In the genomic region with DNA sequence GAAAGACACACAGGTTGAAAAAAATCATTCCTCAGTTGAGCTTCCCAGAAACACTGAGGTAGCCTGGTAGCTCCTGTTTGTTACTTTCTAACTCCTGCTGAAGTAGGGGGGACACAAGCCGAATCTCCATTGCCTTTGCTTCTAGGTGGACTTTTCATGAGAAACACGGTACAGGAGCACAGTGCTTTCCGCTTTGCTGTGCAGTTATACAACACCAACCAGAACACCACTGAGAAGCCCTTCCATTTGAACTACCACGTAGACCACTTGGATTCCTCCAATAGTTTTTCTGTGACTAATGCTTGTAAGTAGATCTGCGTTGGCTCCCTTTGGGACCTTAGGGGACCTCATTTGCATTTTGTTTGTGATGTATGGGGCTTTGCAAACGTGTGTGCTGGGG, we compare ENCODE assay signal across 9 mouse cellular contexts. TPM values are rescaled to one million over a fixed set of nuclear protein-coding genes. Genes with fewer than 3 reads are reported as not detected.
DNase-seq lines count a peak whose midpoint lies in the region; ATAC-seq lines count a peak whose summit lies in the region.
"Had no signal": no experiment of that assay in that cellular context is flagged by ENCODE, and none has a peak within 500 bp of the region (broad histone marks: within the 10 kb centered on the region; RNA-seq: fewer than 3 reads in every experiment).

No protein-coding gene starts in this region.

- peak overlapping the region; percentile 66; the same call in 1 of the 2 replicates for H3K27ac ChIP-seq in heart, embryonic 13.5 days (replicated peaks)
- no peak overlapping the region for H3K27ac ChIP-seq in macrophage

- no peaks in the 10 kb centered on the region for H3K9me3 ChIP-seq in heart, embryonic 13.5 days

- H3K4me3 ChIP-seq in heart, embryonic 13.5 days, result peak overlapping the region; percentile 58
- peak overlapping the region; percentile 27; the same call in 1 of the 2 replicates for H3K4me3 ChIP-seq in macrophage (ENCODE audit: inconsistent target)

- no peaks in the 10 kb centered on the region for H3K36me3 ChIP-seq in heart, embryonic 13.5 days
- no peaks in the 10 kb centered on the region for H3K36me3 ChIP-seq in macrophage (ENCODE audit: inconsistent target)

- H3K27me3 ChIP-seq in heart, embryonic 13.5 days (replicated peaks), result no peaks in the 10 kb centered on the region; the same call in 1 of the 2 replicates
- H3K27me3 ChIP-seq: CH12.LX had no signal

- H3K79me2 ChIP-seq in macrophage (ENCODE audit: inconsistent target), result no peaks in the 10 kb centered on the region

- no peak for DNase-seq in heart, adult 11 months
- DNase-seq in T-cell, adult 2 months (ENCODE audit: low spot score), result peak; percentile 0
- no peak for DNase-seq in MN1 (ENCODE audit: low spot score)
- DNase-seq in ovary, postnatal 10 days (ENCODE audit: low spot score), result no peak
- no peak for DNase-seq in layer of hippocampus, postnatal 10 days (ENCODE audit: low spot score in 2 of 2)

- ATAC-seq in heart, embryonic 13.5 days (ENCODE audit: extremely low read depth, insufficient number of reproducible peaks, low FRiP score, low TSS enrichment), result no peak
- peak; percentile 16 for ATAC-seq in granulocyte monocyte progenitor cell, adult 5-6 weeks (replicated peaks; ENCODE audit: poor library complexity, severe bottlenecking)

- H3K9ac ChIP-seq in heart, embryonic 13.5 days, result peak overlapping the region; percentile 78

- H3K4me1 ChIP-seq in heart, embryonic 13.5 days, result peaks cover 13% of the 10 kb centered on the region; the same call in 1 of the 2 replicates

- H3K4me2 ChIP-seq in heart, embryonic 13.5 days, result peak overlapping the region; percentile 71

- 17% methylated on average over 6 of the region's 6 CpGs for WGBS in heart, embryonic 13.5 days
- 23% methylated on average over 5 of the region's 6 CpGs for WGBS in macrophage (ENCODE audit: missing documents)

RNA-seq across cellular contexts. Expression of a gene that starts 2.0 kb away (rescaled TPM):
- 6.1 and 6.3 TPM in 2 replicates for polyA plus RNA-seq in heart, embryonic 13.5 days (2015; fragmentation: Nextera tagmentation; extraction: Ambion mirVana)
- total RNA-seq in granulocyte monocyte progenitor cell, adult 5-6 weeks (2014; fragmentation: Nextera tagmentation), result 139 and 142 TPM in 2 replicates
- total RNA-seq in granulocyte monocyte progenitor cell, adult 5-6 weeks (2017), result 60.8 and 76.8 TPM in 2 replicates
- total RNA-seq in macrophage (2018; cell fraction: chromatin; rRNA removed), result 1 to 10 TPM in 12 of 26 experiments, under 1 TPM in 13, not detected in 1; 0.38 to 4.6 (median 0.92) TPM
- under 1 TPM; 0.09 to 0.68 (median 0.31) TPM for total RNA-seq in macrophage (2018; cell fraction: cytosol; rRNA removed)
- 1 to 10 TPM in 20 of 26 experiments, under 1 TPM in 6; 0.54 to 3.7 (median 1.5) TPM for total RNA-seq in macrophage (2018; cell fraction: nucleus; rRNA removed)
- polyA plus RNA-seq in macrophage (2018), result 0.11 to 0.80 TPM (median 0.31 TPM) in 3 replicates
- 10 to 100 TPM; 95.2 to 98.5 TPM for total RNA-seq in layer of hippocampus, postnatal 10 days (2021)
